Mouse (Mus musculus): ENCODE results near the gene Tatdn2. TPM values are rescaled to one million over a fixed set of nuclear protein-coding genes. Genes with fewer than 3 reads are reported as not detected.
"Not testable (repeated sequence)": the region's sequence is repeated elsewhere in the genome, so short reads cannot be mapped to it uniquely, and the experiment has no call there.

The Tatdn2 gene
- total RNA-seq, 2 experiments from 2014 or later = 60.4 to 67.8 TPM

- TF ChIP-seq CTCF (conservative IDR thresholded peaks at IDR 0.05) = no peak
- no peak for DNase-seq (ENCODE audit: low spot score in 2 of 2)
- H3K27ac ChIP-seq = peak overlapping the region; percentile 88
- H3K4me3 ChIP-seq = peak overlapping the region; percentile 94
Measured at GRCm38 (mm10) chr6:113695766-113696355, 989 bp upstream of the Tatdn2 start.

- H3K27ac ChIP-seq = peak overlapping the region; percentile 81
- DNase-seq (ENCODE audit: low spot score in 2 of 2) = no peak
- no peak for TF ChIP-seq CTCF (conservative IDR thresholded peaks at IDR 0.05)
- peak overlapping the region; percentile 94 for H3K4me3 ChIP-seq
Measured at GRCm38 (mm10) chr6:113697222-113698205, 664 bp downstream of the Tatdn2 start.

- no peak for DNase-seq (ENCODE audit: low spot score in 2 of 2)
- no peak for TF ChIP-seq CTCF (conservative IDR thresholded peaks at IDR 0.05)
- no peak overlapping the region for H3K4me3 ChIP-seq
- H3K27ac ChIP-seq = no peak overlapping the region
Measured at GRCm38 (mm10) chr6:113712718-113713117, 15.9 kb downstream of the Tatdn2 start.

GRCm38 (mm10) chr6:113713389-113713788 is 16.5 kb downstream of the Tatdn2 start:
- not testable (repeated sequence) for H3K27ac ChIP-seq; H3K4me3 ChIP-seq; DNase-seq (ENCODE audit: low spot score in 2 of 2)

GRCm38 (mm10) chr6:113714276-113714675 is 17.4 kb downstream of the Tatdn2 start:
- TF ChIP-seq CTCF (conservative IDR thresholded peaks at IDR 0.05) = no peak
- DNase-seq (ENCODE audit: low spot score in 2 of 2) = no peak
- no peak overlapping the region; the same call in 1 of the 2 replicates for H3K27ac ChIP-seq
- no peak overlapping the region for H3K4me3 ChIP-seq

- no peak for DNase-seq (ENCODE audit: low spot score in 2 of 2)
- Histone ChIP-seq H3K27ac (no peak overlapping the region; the same call in 1 of the 2 replicates), H3K4me3 (no peak overlapping the region)
- TF ChIP-seq CTCF (conservative IDR thresholded peaks at IDR 0.05) = no peak
Measured at GRCm38 (mm10) chr6:113714797-113715196, 17.9 kb downstream of the Tatdn2 start.

- no peak overlapping the region for H3K27ac ChIP-seq
- H3K4me3 ChIP-seq = no peak overlapping the region
- no peak for TF ChIP-seq CTCF (conservative IDR thresholded peaks at IDR 0.05)
- no peak for DNase-seq (ENCODE audit: low spot score in 2 of 2)
Measured at GRCm38 (mm10) chr6:113717541-113717940, 20.7 kb downstream of the Tatdn2 start.

- TF ChIP-seq CTCF (conservative IDR thresholded peaks at IDR 0.05) = no peak
- no peak within 1 kb of the TSS for H3K4me3 ChIP-seq
- no peak within 1 kb of the TSS for H3K27ac ChIP-seq
- no peak for DNase-seq (ENCODE audit: low spot score in 2 of 2)
Measured at GRCm38 (mm10) chr6:113719878-113720277, 23.0 kb downstream of the Tatdn2 start, which contains the start of gene Ghrl. TSS of gene Ghrl (minus strand) at chr6:113719880.

- no peak for TF ChIP-seq CTCF (conservative IDR thresholded peaks at IDR 0.05)
- Histone ChIP-seq H3K4me3 (no peak overlapping the region), H3K27ac (no peak overlapping the region)
- DNase-seq (ENCODE audit: low spot score in 2 of 2) = no peak
Measured at GRCm38 (mm10) chr6:113721061-113721460, 24.2 kb downstream of the Tatdn2 start.

- no peak overlapping the region for H3K27ac ChIP-seq
- DNase-seq (ENCODE audit: low spot score in 2 of 2) = no peak
- no peak for TF ChIP-seq CTCF (conservative IDR thresholded peaks at IDR 0.05)
- no peak overlapping the region for H3K4me3 ChIP-seq
Measured at GRCm38 (mm10) chr6:113728181-113728580, 31.3 kb downstream of the Tatdn2 start.

- no peak for TF ChIP-seq CTCF (conservative IDR thresholded peaks at IDR 0.05)
- DNase-seq (ENCODE audit: low spot score in 2 of 2) = no peak
- no peak overlapping the region for H3K27ac ChIP-seq
- H3K4me3 ChIP-seq = no peak overlapping the region
Measured at GRCm38 (mm10) chr6:113731296-113731695, 34.4 kb downstream of the Tatdn2 start.

GRCm38 (mm10) chr6:113737318-113738046 is 40.6 kb downstream of the Tatdn2 start:
- no peak for DNase-seq (ENCODE audit: low spot score in 2 of 2)
- no peak for TF ChIP-seq CTCF (conservative IDR thresholded peaks at IDR 0.05)
- Histone ChIP-seq H3K27ac (no peak overlapping the region), H3K4me3 (no peak overlapping the region)
